Mouse (Mus musculus) forebrain, embryonic 13.5 days (tissue): Measurements from ENCODE around the gene Apba3. TPM values are rescaled to one million over a fixed set of nuclear protein-coding genes. Genes with fewer than 3 reads are reported as not detected.
A peak's percentile ranks its signal among the peaks of the same experiment; 100 is the strongest.

Experiments used
- ATAC-seq: fragments of 200-750 bp; cut with Nextera tagmentation; 2 replicates; pipeline ENCODE4 v1.8.0; 2017
- H3K27ac ChIP-seq: fragments of 300-500 bp; sonication (generic); 2 replicates; pipeline ENCODE4 v1.5.1; 2015; ENCODE audit warnings: inconsistent platforms, mild to moderate bottlenecking, moderate library complexity
- H3K27me3 ChIP-seq: fragments of 300-500 bp; sonication (generic); 2 replicates; pipeline ENCODE4 v1.6.1; 2015; ENCODE audit warnings: mild to moderate bottlenecking, inconsistent platforms
- H3K36me3 ChIP-seq: fragments of 300-500 bp; sonication (generic); 2 replicates; pipeline ENCODE4 v1.6.1; 2015; ENCODE audit warnings: mild to moderate bottlenecking, inconsistent platforms; ENCODE audit not compliant: poor library complexity, severe bottlenecking
- H3K4me1 ChIP-seq: fragments of 300-500 bp; sonication (generic); 2 replicates; pipeline ENCODE4 v1.6.1; 2015; ENCODE audit warnings: inconsistent platforms
- H3K4me2 ChIP-seq: fragments of 300-500 bp; sonication (generic); 2 replicates; pipeline ENCODE4 v1.6.1; 2015; ENCODE audit warnings: inconsistent platforms, mild to moderate bottlenecking, moderate library complexity
- H3K4me3 ChIP-seq: fragments of 300-500 bp; sonication (generic); 2 replicates; pipeline ENCODE4 v1.5.1; 2015; ENCODE audit warnings: mild to moderate bottlenecking, inconsistent platforms
- H3K9ac ChIP-seq: fragments of 300-500 bp; sonication (generic); 2 replicates; pipeline ENCODE4 v1.6.1; 2015; ENCODE audit warnings: mild to moderate bottlenecking, inconsistent platforms
- H3K9me3 ChIP-seq: fragments of 300-500 bp; sonication (generic); replicated peaks from 2 replicates; pipeline ENCODE4 v1.6.1; 2016; ENCODE audit warnings: inconsistent platforms
- WGBS: fragments of 180-500 bp; shearing (Covaris S2); methylation state at CpG from one replicate; pipeline ENCODE4 v1.1.7; 2015; 5-methylcytosine and 5-hydroxymethylcytosine counted together
- polyA plus RNA-seq: library from polyadenylated mRNA; unstranded; fragments of >200 nt; fragmentation: Nextera tagmentation; extraction: Ambion mirVana; gene quantifications from 2 replicates; pipeline ENCODE4 v1.2.1, GENCODE M21; 2015

Apba3 gene
- polyA plus RNA-seq, 1 experiment from 2014 or later = 28.6 TPM

DNA sequence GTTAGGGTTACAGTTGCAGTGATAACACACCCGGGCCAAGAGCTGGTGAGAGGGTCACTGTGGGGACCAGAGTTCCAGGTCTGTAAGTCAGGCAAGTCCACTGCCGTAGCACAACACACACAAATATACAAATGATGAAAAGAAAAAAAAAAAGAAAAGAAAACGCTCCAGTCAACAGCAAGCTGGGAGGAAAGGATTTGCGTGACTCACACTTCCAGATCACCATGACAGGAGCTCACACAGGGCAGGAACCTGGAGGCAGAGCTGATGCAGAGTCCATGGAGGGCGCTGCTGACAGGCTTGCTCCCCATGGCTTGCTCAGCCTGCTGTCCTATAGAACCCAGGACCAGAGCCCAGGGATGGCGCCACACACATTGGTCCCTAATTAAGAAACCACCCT is 32.6 kb upstream of the Apba3 start:
- Histone ChIP-seq H3K4me1 (peaks cover 35% of the 10 kb centered on the region), H3K27me3 (peaks cover 8% of the 10 kb centered on the region), H3K9ac (no peak overlapping the region), H3K36me3 (no peaks in the 10 kb centered on the region), H3K27ac (no peak overlapping the region), H3K4me3 (no peak overlapping the region), H3K4me2 (peak overlapping the region; percentile 67; the same call in 1 of the 2 replicates), H3K9me3 (no peaks in the 10 kb centered on the region)
- ATAC-seq = no peak
- 85% methylated on average over 6 of the region's 6 CpGs for WGBS

GRCm38 (mm10) chr10:81236471-81237268 is 30.1 kb upstream of the Apba3 start:
- Histone ChIP-seq H3K4me3 (no peak overlapping the region), H3K9me3 (no peaks in the 10 kb centered on the region), H3K27me3 (peaks cover 27% of the 10 kb centered on the region), H3K9ac (no peak overlapping the region), H3K27ac (no peak overlapping the region), H3K4me1 (peaks cover 22% of the 10 kb centered on the region), H3K4me2 (no peak overlapping the region), H3K36me3 (no peaks in the 10 kb centered on the region)
- no peak for ATAC-seq
- 86% methylated on average over 12 of the region's 12 CpGs for WGBS

DNA sequence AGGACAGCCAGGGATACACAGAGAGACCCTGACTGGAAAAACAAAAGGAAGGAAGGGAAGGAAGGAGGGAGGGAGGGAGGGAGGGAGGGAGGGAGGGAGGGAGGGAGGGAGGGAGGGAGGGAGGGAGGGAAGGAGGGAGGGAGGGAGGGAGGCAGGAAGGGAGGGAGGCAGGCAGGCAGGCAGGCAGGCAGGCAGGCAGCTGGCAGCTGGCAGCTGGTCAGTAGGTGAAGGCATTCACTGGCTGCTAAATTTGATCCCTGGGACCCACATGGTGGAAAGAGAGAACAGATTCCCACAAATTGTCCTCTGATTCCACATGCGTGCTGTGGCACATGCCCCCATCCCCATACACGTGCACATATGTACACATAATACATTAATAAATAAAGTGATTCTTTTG is 28.1 kb upstream of the Apba3 start:
- Histone ChIP-seq H3K36me3 (no peaks in the 10 kb centered on the region), H3K9me3 (no peaks in the 10 kb centered on the region), H3K9ac (no peak overlapping the region), H3K27me3 (peaks cover 34% of the 10 kb centered on the region), H3K4me2 (no peak overlapping the region), H3K27ac (no peak overlapping the region), H3K4me3 (no peak overlapping the region), H3K4me1 (peaks cover 10% of the 10 kb centered on the region)
- ATAC-seq = no peak
- WGBS = 79% methylated on average over 2 of the region's 2 CpGs

DNA sequence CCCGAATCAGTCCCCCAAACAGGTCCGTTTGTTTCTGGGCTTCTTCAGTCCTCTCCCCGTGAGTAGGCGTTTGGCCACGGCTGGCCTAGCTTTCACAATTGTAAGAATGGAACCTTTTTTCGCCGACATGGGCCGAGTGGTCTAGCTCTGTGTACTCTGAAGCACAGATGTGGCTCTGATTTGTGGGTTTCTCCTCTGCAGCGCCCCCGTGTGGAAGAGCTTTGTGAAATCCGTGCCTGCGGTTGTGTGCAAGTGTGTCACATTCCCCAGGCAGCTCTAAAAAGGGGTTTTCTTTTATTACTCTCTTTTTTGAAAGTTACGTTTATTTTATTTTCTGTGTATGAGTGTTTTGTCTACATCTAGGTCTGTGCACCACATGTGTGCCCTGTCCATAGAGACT is 25.9 kb upstream of the Apba3 start:
- Histone ChIP-seq H3K4me2 (no peak overlapping the region), H3K36me3 (no peaks in the 10 kb centered on the region), H3K9ac (no peak overlapping the region), H3K9me3 (no peaks in the 10 kb centered on the region), H3K4me3 (no peak overlapping the region), H3K27me3 (peaks cover 41% of the 10 kb centered on the region), H3K27ac (no peak overlapping the region), H3K4me1 (peaks cover 8% of the 10 kb centered on the region; the same call in 1 of the 2 replicates)
- 19% methylated on average over 13 of the region's 13 CpGs for WGBS
- no peak for ATAC-seq

- Histone ChIP-seq H3K4me3 (no peak overlapping the region), H3K9ac (no peak overlapping the region), H3K9me3 (no peaks in the 10 kb centered on the region), H3K27ac (no peak overlapping the region), H3K4me1 (peaks cover 8% of the 10 kb centered on the region; the same call in 1 of the 2 replicates), H3K4me2 (no peak overlapping the region), H3K36me3 (no peaks in the 10 kb centered on the region), H3K27me3 (peaks cover 41% of the 10 kb centered on the region)
- WGBS = 93% methylated on average over 16 of the region's 16 CpGs
- no peak for ATAC-seq
Observed at GRCm38 (mm10) chr10:81242021-81242420, 24.7 kb upstream of the Apba3 start.

DNA sequence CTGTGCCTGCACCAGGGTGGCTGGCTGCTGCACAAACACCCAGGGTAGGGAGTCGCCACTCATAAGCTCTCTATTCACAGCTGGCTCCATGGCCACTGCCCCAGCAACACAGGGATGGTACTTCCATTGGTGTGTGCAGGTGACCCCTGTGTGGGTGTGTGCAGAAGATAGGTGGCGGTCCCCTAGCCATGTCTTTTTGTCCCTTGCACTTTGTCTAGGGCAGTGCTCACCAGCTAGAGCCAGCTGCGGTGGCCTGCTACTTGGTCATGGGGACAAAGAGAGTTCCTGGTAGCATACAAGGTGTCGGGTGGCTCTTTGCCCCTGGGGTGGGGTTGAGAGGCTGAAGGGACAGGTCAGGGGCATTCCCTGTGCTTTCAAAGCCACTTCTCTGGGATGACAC is 22.6 kb upstream of the Apba3 start:
- WGBS = 76% methylated on average over 4 of the region's 4 CpGs
- ATAC-seq = no peak
- 0 out of 2 replicates have a peak overlapping the region, but pooled peaks have one; percentile 7 for H3K4me2 ChIP-seq

DNA sequence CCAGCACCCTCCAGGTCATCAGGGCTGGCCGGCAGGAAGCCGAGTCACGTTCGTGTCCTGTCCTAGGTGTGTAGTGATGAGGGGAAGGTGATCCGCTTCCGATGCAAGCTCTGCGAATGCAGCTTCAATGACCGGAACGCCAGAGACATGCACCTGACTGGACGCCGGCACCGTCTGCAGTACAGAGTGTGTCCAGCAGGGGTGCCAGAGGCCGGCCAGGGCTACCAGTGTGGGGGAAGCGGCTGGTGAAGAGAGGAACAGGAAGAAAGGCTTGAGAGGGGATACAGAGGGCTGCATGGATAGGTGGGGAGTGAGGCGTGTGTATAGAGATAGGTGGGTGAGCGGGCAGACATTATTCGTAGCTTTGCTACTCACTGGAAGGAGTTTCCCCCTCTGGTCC is 22.2 kb upstream of the Apba3 start:
- H3K27me3 ChIP-seq = peaks cover 29% of the 10 kb centered on the region

More for the DNA sequence above, 22.6 kb upstream of the Apba3 start:
- Histone ChIP-seq H3K9ac (no peak overlapping the region), H3K27ac (no peak overlapping the region), H3K36me3 (no peaks in the 10 kb centered on the region), H3K27me3 (peaks cover 34% of the 10 kb centered on the region), H3K4me1 (peaks cover 8% of the 10 kb centered on the region; the same call in 1 of the 2 replicates), H3K9me3 (no peaks in the 10 kb centered on the region), H3K4me3 (no peak overlapping the region)

GRCm38 (mm10) chr10:81245166-81245565 is 21.6 kb upstream of the Apba3 start:
- Histone ChIP-seq H3K27me3 (peaks cover 24% of the 10 kb centered on the region), H3K4me2 (no peak overlapping the region), H3K9ac (no peak overlapping the region), H3K9me3 (no peaks in the 10 kb centered on the region), H3K4me3 (no peak overlapping the region), H3K27ac (0 out of 2 replicates have a peak overlapping the region, but pooled peaks have one; percentile 2), H3K36me3 (peaks cover 4% of the 10 kb centered on the region; the same call in 1 of the 2 replicates), H3K4me1 (peaks cover 4% of the 10 kb centered on the region; the same call in 1 of the 2 replicates)
- no peak for ATAC-seq
- 92% methylated on average over 6 of the region's 6 CpGs for WGBS

More for the DNA sequence above, 22.2 kb upstream of the Apba3 start:
- H3K4me1 ChIP-seq = peaks cover 8% of the 10 kb centered on the region; the same call in 1 of the 2 replicates
- 0 out of 2 replicates have a peak overlapping the region, but pooled peaks have one; percentile 7 for H3K4me2 ChIP-seq
- H3K4me3 ChIP-seq = no peak overlapping the region
- no peak overlapping the region for H3K9ac ChIP-seq
- H3K9me3 ChIP-seq = no peaks in the 10 kb centered on the region
- H3K27ac ChIP-seq = no peak overlapping the region
- ATAC-seq = peak; percentile 59
- WGBS = 5% methylated on average over 17 of the region's 17 CpGs
- H3K36me3 ChIP-seq = no peaks in the 10 kb centered on the region; the same call in 1 of the 2 replicates

DNA sequence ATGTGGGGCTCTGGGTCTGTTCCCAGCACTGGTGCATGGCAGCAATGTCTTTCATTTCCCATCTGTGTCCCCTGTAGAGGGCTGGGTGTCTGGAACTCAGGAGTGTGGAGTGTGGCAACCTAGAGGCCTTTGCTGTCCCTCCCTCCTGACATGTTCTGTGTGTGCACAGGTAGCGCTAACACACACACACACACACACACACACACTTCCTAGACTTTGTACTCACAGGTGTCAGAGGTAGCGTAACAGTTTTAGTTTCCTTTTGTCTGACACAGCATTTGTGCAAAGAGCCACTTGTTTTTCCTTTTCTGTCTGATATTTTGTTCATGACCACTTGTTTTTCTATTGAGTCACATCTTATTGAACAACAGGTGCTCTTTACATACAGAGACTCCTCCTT is 19.0 kb upstream of the Apba3 start:
- Histone ChIP-seq H3K27ac (no peak overlapping the region), H3K4me1 (peaks cover 14% of the 10 kb centered on the region), H3K9ac (no peak overlapping the region), H3K36me3 (peaks cover 4% of the 10 kb centered on the region; the same call in 1 of the 2 replicates), H3K9me3 (no peaks in the 10 kb centered on the region), H3K4me3 (no peak overlapping the region), H3K4me2 (no peak overlapping the region), H3K27me3 (peaks cover 31% of the 10 kb centered on the region)
- ATAC-seq = no peak
- 79% methylated on average over 2 of the region's 2 CpGs for WGBS

DNA sequence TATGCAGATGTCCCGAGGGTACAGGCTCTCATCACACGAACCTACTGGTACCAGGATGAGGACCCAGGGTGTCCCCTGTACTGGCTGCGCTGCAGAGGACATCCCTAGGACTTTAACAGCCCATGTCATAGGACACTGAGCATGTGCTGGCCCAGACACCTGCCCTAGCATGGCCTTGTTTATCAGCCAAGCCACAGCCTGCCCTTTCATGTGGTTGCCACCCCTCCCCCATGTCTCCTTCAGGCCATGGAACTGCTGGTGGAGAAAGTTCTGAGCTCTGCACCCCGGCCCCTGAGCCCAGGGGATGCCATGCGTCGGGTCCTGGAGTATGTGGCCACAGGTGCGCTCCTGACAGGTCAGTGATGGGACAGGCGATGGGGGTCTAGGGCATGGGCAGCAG is 17.3 kb upstream of the Apba3 start:
- peaks cover 4% of the 10 kb centered on the region; the same call in 1 of the 2 replicates for H3K36me3 ChIP-seq
- H3K4me2 ChIP-seq = no peak overlapping the region
- no peak overlapping the region for H3K9ac ChIP-seq
- H3K4me1 ChIP-seq = peaks cover 19% of the 10 kb centered on the region
- 90% methylated on average over 8 of the region's 8 CpGs for WGBS
- H3K9me3 ChIP-seq = no peaks in the 10 kb centered on the region
- H3K27me3 ChIP-seq = peaks cover 34% of the 10 kb centered on the region
- no peak overlapping the region for H3K4me3 ChIP-seq
- ATAC-seq = no peak
- no peak overlapping the region for H3K27ac ChIP-seq

GRCm38 (mm10) chr10:81252424-81253419 is 14.0 kb upstream of the Apba3 start, which contains the start of gene Matk:
Gene Matk, plus strand, starts transcription at chr10:81252935.
- ATAC-seq = peak; percentile 61
- Histone ChIP-seq H3K9me3 (no peaks in the 10 kb centered on the region), H3K27ac (no peak within 1 kb of the TSS), H3K4me3 (peak within 1 kb of the TSS; percentile 33), H3K9ac (peak within 1 kb of the TSS; percentile 56), H3K27me3 (peaks cover 57% of the 10 kb centered on the region), H3K4me1 (peaks cover 25% of the 10 kb centered on the region), H3K4me2 (peak within 1 kb of the TSS; percentile 61), H3K36me3 (peaks cover 4% of the 10 kb centered on the region; the same call in 1 of the 2 replicates)
- 7% methylated on average over 41 of the region's 44 CpGs for WGBS
